Mouse (Mus musculus) activated CD4-positive, CD25-positive, alpha-beta regulatory T cell, adult 4 months (primary cell): ENCODE measurements around the gene Zfp146. TPM values are rescaled to one million over a fixed set of nuclear protein-coding genes. Genes with fewer than 3 reads are reported as not detected.
"Not testable (repeated sequence)": the region's sequence is repeated elsewhere in the genome, so short reads cannot be mapped to it uniquely, and the experiment has no call there.

Experiments used
- ATAC-seq: one replicate; pipeline ENCODE4 v1.8.0; 2017
- polyA plus RNA-seq, 2 experiments: library from polyadenylated mRNA; unstranded; fragments of 100-300 nt; shearing (Covaris generic); gene quantifications; one replicate each; pipeline ENCODE4 v1.2.1; 2017

Gene Zfp146
- polyA plus RNA-seq, 2 experiments from 2014 or later = 11.4 to 18.0 TPM

GRCm38 (mm10) chr7:30189116-30189491, 19.6 kb upstream of the Zfp146 start:
- no peak for ATAC-seq

- no peak for ATAC-seq
These were observed 19.0 kb upstream of the Zfp146 start for GRCm38 (mm10) chr7:30188344-30189115.

GRCm38 (mm10) chr7:30184641-30185348, 15.2 kb upstream of the Zfp146 start:
- ATAC-seq = no peak

- ATAC-seq = peak; percentile 81
These were observed 14.3 kb upstream of the Zfp146 start, which contains the start of gene Cox7a1 for GRCm38 (mm10) chr7:30183879-30184289. TSS of gene Cox7a1 (plus strand) at chr7:30184144.

DNA sequence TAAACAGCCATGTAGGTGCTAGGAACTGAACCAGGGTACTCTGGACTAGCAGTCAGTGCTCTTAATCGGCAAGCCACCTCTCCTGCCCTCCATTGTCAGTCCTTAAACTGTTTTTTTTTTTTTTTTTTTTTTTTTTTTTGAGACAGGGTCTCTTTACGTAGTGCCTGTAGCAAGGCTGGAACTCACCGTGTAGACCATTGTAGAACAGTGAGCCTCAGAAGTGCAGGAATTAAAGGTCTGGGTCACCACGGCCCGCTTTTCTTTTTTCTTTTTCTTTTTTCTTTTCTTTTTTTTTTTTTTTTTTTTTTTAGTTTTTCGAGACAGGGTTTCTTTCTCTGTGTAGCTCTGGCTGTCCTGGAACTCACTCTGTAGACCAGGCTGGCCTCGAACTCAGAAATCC, 13.6 kb upstream of the Zfp146 start:
- ATAC-seq = not testable (repeated sequence)

DNA sequence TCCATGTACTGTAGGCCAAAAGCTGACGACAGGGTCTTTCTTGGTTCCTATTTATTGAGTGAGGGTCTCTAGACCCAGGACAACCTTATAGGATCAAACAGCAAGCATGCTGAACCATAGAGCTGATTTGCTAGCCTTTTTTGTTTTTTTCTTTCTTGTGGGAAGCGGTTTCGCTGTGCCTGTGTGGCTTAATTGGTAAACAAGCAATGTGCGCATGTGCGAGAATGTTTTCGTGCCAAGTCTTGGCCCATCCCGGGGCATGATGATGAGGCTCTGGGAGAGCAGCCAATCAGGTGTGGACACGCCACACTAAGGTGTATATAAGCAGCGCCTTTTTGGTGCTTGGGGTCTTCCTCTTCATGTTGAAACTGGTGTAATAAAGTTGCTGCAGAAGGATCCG, 12.4 kb upstream of the Zfp146 start:
- not testable (repeated sequence) for ATAC-seq

- peak; percentile 65 for ATAC-seq
These were observed 11.8 kb upstream of the Zfp146 start for GRCm38 (mm10) chr7:30181308-30181707.

GRCm38 (mm10) chr7:30178256-30178655, 8.7 kb upstream of the Zfp146 start:
- ATAC-seq = no peak

DNA sequence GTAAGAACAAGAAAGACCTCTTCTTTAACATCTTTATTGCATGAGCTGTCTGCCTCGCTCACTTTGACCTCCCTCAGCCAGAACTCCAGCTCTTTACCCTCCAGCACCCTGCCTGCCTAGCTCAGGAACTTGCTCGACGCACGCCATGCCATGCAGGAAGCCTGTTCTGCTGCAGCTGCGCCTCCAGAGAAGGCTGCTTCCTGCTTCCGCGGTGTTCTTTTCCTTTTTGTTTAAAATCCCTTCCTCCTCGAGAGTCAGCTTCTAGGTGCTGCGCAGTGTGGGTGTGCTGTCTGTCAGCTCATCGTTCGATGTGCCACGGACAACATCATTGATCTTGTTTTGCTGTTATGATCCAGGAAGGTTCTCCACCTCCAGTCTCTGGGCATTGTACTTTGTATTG, 6.9 kb upstream of the Zfp146 start:
- ATAC-seq = no peak

DNA sequence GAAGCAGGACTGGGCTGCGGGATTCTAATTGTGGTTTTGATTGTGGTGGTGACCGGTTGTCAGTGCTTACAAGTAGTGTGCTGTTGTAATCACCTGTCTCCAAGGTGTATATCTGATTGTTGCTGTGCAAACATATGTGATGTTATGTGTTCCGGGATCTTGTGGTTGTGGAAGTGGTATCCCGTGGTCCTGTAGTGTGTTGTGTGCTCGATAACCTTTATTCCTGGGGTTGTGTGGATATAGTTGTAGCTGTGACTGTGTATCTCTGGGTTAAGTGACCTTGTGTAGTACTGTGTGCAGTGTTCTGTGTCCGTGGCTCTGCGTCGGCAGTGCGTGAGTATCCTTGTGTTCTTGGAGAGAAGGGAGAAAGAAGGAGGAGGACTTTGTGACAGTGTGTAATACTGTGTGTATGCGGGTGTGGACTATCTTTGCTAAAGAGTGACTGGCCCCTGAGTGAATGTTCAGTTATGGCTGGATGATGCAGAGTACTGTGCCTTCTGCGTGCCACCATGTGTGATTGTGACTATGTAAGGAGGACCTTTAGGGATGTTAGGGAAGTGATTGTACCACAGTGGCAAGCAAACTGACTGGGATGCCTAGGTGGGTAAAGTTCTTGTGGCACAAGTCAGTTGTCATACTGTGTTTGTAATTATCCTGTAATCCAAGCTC, 867 bp upstream of the Zfp146 start:
- ATAC-seq = no peak

DNA sequence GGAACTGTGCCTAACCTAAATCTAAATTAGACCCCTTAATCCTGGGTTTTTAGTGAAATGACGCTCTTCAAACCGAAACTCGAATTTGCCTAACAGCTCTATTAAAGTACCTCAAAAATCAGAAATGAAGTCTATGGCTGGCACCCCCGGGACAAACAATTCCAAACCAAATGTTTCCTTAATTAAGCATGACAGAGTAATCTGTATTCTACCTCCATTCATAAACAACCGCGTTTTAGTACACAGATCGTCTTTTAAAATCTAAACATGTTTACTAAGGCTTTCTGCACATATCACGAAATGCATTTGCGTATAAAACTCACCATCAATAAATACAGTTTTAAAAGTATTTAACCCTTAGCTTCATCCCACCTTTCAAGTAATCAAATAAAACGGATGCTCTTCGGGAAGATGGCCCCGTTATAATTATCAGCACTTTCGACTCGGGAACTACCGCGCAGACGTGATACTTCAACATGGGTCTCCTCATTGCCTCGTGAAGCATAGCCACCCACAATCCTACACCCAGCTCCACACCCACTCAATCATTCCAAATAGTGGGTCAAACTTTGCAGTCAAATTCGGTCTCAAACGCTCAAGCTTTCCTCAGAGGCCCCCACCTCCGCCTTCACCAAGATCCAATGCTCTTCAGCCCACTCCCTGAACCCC, 502 bp downstream of the Zfp146 start:
- ATAC-seq = peak; percentile 42

GRCm38 (mm10) chr7:30164745-30165144, 4.8 kb downstream of the Zfp146 start:
- no peak for ATAC-seq

DNA sequence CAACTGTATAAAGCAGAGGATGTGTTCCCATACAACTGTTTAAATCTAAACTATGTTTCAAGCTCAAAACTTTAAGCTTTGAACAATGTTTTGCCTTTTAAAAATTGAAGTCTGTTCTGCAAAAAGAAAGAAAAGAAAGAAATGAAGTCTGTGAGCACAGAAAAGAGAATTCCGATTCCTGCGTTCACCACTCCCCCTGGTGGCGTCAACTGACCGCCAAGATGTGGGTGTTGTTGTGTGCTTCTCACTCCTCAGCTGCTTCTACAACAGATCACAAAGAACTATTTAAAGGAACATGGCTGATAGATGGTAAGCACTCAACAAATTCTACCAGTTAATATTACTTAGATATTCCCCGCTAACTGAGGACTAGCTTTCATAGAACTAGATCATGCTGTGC, 6.4 kb downstream of the Zfp146 start:
- ATAC-seq = no peak

DNA sequence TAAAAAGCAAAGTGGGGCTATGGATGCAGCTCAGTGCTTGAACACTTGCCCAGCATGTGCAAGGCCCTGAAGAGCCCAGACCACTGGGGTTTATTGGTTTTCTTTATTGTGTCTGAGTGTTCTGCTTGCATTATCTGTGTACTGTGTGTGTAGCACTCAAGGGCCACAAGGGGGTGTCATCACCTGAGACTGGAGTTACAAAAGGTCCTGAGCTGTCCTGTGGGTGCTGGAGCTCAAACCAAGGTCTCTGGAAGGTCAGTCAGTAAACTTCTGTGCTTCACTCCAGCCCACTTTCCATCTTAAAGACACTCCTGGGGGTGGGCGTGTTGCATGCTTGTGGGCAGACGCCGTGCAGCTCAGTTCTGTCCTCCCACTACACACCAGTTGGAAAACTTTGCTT, 14.0 kb downstream of the Zfp146 start:
- ATAC-seq = no peak

- ATAC-seq = no peak
These were observed 15.5 kb downstream of the Zfp146 start for GRCm38 (mm10) chr7:30154040-30154439.

GRCm38 (mm10) chr7:30147011-30147410, 22.5 kb downstream of the Zfp146 start:
- ATAC-seq = no peak

DNA sequence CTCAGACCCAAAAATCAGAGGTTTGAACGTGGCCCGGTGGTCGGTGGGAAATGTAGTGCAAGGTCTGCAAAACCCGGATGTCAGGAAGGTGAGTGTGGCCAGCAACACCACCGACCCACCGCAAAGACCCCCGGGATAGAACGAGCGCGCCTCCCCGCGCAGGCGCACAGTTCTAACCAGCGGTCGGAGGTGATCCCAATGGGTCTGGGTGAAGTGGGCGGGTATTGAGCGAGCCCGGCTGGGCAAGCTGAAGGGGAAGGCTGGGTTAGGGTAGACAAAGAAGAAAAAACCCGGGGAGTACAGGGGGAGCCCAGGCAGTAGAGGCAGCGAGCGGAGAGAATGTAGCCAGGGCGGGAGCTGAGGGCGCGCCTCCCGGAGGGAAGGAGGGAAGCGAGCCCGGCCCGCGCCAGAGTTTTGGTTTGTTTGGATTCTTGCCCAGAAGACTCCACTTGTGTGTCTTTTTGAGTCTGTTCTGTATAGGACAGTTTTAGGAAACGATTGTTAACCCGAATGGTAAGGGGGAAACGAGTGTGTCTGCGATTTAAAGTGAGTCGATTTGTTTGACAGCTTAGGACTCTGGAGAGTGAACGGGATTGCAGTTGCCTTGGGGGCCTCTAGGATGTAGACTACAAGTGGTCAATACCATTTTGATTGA, 25.9 kb downstream of the Zfp146 start:
- no peak for ATAC-seq

DNA sequence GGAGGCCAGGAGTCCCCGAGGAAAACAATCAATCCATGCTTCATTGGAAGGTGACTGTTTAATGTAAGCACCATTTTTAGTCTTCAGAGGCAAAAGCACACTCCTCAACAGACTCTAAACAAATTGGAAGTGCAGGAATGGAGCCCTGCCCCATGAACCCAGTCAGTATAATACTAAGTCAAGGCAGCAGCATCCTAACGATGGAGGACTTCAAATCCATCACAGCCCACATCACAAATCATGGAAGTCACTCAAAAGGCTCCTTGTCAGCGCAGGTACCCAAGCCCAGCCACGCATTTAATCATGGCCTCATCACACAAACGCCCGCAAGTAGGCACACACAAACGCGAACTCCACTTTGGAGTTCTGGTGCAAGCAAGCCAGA, 26.4 kb downstream of the Zfp146 start:
- ATAC-seq = no peak

GRCm38 (mm10) chr7:30136826-30137225, 32.7 kb downstream of the Zfp146 start:
- ATAC-seq = no peak

GRCm38 (mm10) chr7:30132396-30132795, 37.2 kb downstream of the Zfp146 start:
- no peak for ATAC-seq

- no peak for ATAC-seq
These were observed 39.6 kb downstream of the Zfp146 start for GRCm38 (mm10) chr7:30129900-30130299.

DNA sequence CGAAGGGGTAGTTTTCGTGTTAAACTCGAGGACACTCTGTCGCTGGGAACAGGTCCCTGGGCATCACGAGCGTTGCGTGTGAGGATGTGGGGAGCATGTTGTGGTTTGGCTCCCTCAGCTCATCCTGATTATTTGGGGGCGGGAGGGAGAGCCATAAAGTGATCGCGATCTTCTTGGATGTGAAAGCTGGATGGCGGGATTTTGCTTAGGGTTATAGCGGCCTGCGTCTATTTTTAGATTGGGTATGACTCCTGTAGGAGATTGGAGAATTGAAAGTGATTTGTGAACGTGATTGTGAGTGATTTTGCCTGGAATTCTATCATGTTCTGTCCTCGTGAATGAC, 47.4 kb downstream of the Zfp146 start:
- no peak for ATAC-seq
